Mouse (Mus musculus) kidney, embryonic 16.5 days (tissue): ENCODE results near the gene Fam78b. TPM values are rescaled to one million over a fixed set of nuclear protein-coding genes. Genes with fewer than 3 reads are reported as not detected.
A peak's percentile ranks its signal among the peaks of the same experiment; 100 is the strongest.

Experiments
- ATAC-seq: fragments of 200-750 bp; cut with Nextera tagmentation; 2 replicates; pipeline ENCODE4 v1.8.0; 2017; ENCODE audit warnings: moderate TSS enrichment; ENCODE audit not compliant: low FRiP score, low TSS enrichment
- H3K27ac ChIP-seq: fragments of 300-500 bp; sonication (generic); 2 replicates; pipeline ENCODE4 v1.5.1; 2014; ENCODE audit warnings: low read length
- H3K27me3 ChIP-seq: fragments of 300-500 bp; sonication (generic); 2 replicates; pipeline ENCODE4 v1.6.1; 2014; ENCODE audit warnings: low read length, control low read depth, mixed read lengths; ENCODE audit not compliant: insufficient read depth
- H3K36me3 ChIP-seq: fragments of 300-500 bp; sonication (generic); 2 replicates; pipeline ENCODE4 v1.6.1; 2014; ENCODE audit warnings: low read length, control low read depth, mixed read lengths; ENCODE audit not compliant: insufficient read depth
- H3K4me1 ChIP-seq: fragments of 300-500 bp; sonication (generic); 2 replicates; pipeline ENCODE4 v1.6.1; 2014; ENCODE audit warnings: low read length, control low read depth, mixed read lengths; ENCODE audit not compliant: insufficient read depth
- H3K4me2 ChIP-seq: fragments of 300-500 bp; sonication (generic); replicated peaks from 2 replicates; pipeline ENCODE4 v1.6.1; 2014; ENCODE audit warnings: low read depth, low read length
- H3K4me3 ChIP-seq: fragments of 300-500 bp; sonication (generic); 2 replicates; pipeline ENCODE4 v1.5.1; 2014; ENCODE audit warnings: mild to moderate bottlenecking, low read length
- H3K9ac ChIP-seq: fragments of 300-500 bp; sonication (generic); replicated peaks from 2 replicates; pipeline ENCODE4 v1.6.1; 2014; ENCODE audit warnings: low read length
- H3K9me3 ChIP-seq: fragments of 300-500 bp; sonication (generic); 2 replicates; pipeline ENCODE4 v1.6.1; 2016; ENCODE audit warnings: low read length, control low read depth
- WGBS: fragments of 180-500 bp; shearing (Covaris S2); extraction: QIAGEN DNeasy Blood & Tissue Kit; methylation state at CpG from one replicate; pipeline ENCODE4 v1.1.7; 2014; 5-methylcytosine and 5-hydroxymethylcytosine counted together
- polyA plus RNA-seq: library from polyadenylated mRNA; unstranded; fragments of >200 nt; fragmentation: Nextera tagmentation; extraction: Ambion mirVana; gene quantifications from 2 replicates; pipeline ENCODE4 v1.2.1, GENCODE M21; 2015

Gene Fam78b
- polyA plus RNA-seq, 1 experiment from 2014 or later, result 0.34 TPM

- Histone ChIP-seq H3K9me3 (peaks cover 6% of the 10 kb centered on the region), H3K27ac (no peak overlapping the region), H3K4me2 (no peak overlapping the region), H3K4me1 (peaks cover 8% of the 10 kb centered on the region; the same call in 1 of the 2 replicates), H3K9ac (no peak overlapping the region), H3K27me3 (no peaks in the 10 kb centered on the region), H3K36me3 (no peaks in the 10 kb centered on the region), H3K4me3 (no peak overlapping the region)
- WGBS, result 45% methylated on average over 11 of the region's 11 CpGs
- no peak for ATAC-seq
These were observed 22.6 kb downstream of the Fam78b start for GRCm38 (mm10) chr1:167023794-167024193.

- 22% methylated on average over 4 of the region's 4 CpGs for WGBS
- H3K9me3 ChIP-seq, result peaks cover 6% of the 10 kb centered on the region
- peaks cover 8% of the 10 kb centered on the region; the same call in 1 of the 2 replicates for H3K4me1 ChIP-seq
- no peak overlapping the region for H3K9ac ChIP-seq
- H3K36me3 ChIP-seq, result no peaks in the 10 kb centered on the region
- H3K4me2 ChIP-seq, result no peak overlapping the region
- no peak overlapping the region for H3K4me3 ChIP-seq
- no peaks in the 10 kb centered on the region for H3K27me3 ChIP-seq
- 0 out of 2 replicates have a peak, but pooled peaks have one; percentile 33 for ATAC-seq
- H3K27ac ChIP-seq, result no peak overlapping the region
These were observed 23.7 kb downstream of the Fam78b start for GRCm38 (mm10) chr1:167024961-167025360.

GRCm38 (mm10) chr1:167032046-167032648, 30.9 kb downstream of the Fam78b start:
- H3K4me1 ChIP-seq, result no peaks in the 10 kb centered on the region

GRCm38 (mm10) chr1:167034435-167034834, 33.2 kb downstream of the Fam78b start:
- H3K36me3 ChIP-seq, result no peaks in the 10 kb centered on the region
- H3K27me3 ChIP-seq, result no peaks in the 10 kb centered on the region
- no peaks in the 10 kb centered on the region for H3K9me3 ChIP-seq
- ATAC-seq, result no peak
- no peak overlapping the region for H3K4me2 ChIP-seq
- no peak overlapping the region for H3K27ac ChIP-seq
- H3K9ac ChIP-seq, result no peak overlapping the region
- 90% methylated on average over 1 of the region's 1 CpGs for WGBS
- H3K4me3 ChIP-seq, result no peak overlapping the region
- peaks cover 5% of the 10 kb centered on the region; the same call in 1 of the 2 replicates for H3K4me1 ChIP-seq

More at GRCm38 (mm10) chr1:167032046-167032648, 30.9 kb downstream of the Fam78b start:
- no peak overlapping the region for H3K9ac ChIP-seq
- ATAC-seq, result no peak
- no peak overlapping the region for H3K4me2 ChIP-seq
- 69% methylated on average over 13 of the region's 13 CpGs for WGBS
- H3K27me3 ChIP-seq, result no peaks in the 10 kb centered on the region
- H3K9me3 ChIP-seq, result peaks cover 4% of the 10 kb centered on the region; the same call in 1 of the 2 replicates
- H3K27ac ChIP-seq, result no peak overlapping the region
- no peaks in the 10 kb centered on the region for H3K36me3 ChIP-seq
- no peak overlapping the region for H3K4me3 ChIP-seq

GRCm38 (mm10) chr1:167042558-167042957, 41.3 kb downstream of the Fam78b start:
- 93% methylated on average over 6 of the region's 6 CpGs for WGBS
- 0 out of 2 replicates have a peak, but pooled peaks cover 8% of the 10 kb centered on the region for H3K9me3 ChIP-seq

GRCm38 (mm10) chr1:167046169-167046927, 45.1 kb downstream of the Fam78b start:
- Histone ChIP-seq H3K4me1 (no peaks in the 10 kb centered on the region), H3K9ac (no peak overlapping the region), H3K4me3 (no peak overlapping the region), H3K9me3 (0 out of 2 replicates have a peak, but pooled peaks cover 6% of the 10 kb centered on the region), H3K27ac (no peak overlapping the region), H3K36me3 (no peaks in the 10 kb centered on the region), H3K4me2 (no peak overlapping the region), H3K27me3 (no peaks in the 10 kb centered on the region)
- 58% methylated on average over 10 of the region's 10 CpGs for WGBS
- no peak for ATAC-seq

More at GRCm38 (mm10) chr1:167042558-167042957, 41.3 kb downstream of the Fam78b start:
- H3K36me3 ChIP-seq, result no peaks in the 10 kb centered on the region
- no peak overlapping the region for H3K4me2 ChIP-seq
- H3K27me3 ChIP-seq, result no peaks in the 10 kb centered on the region
- no peak overlapping the region for H3K4me3 ChIP-seq
- peaks cover 5% of the 10 kb centered on the region; the same call in 1 of the 2 replicates for H3K4me1 ChIP-seq
- no peak for ATAC-seq
- no peak overlapping the region for H3K27ac ChIP-seq
- no peak overlapping the region for H3K9ac ChIP-seq

- Histone ChIP-seq H3K36me3 (no peaks in the 10 kb centered on the region), H3K27ac (no peak overlapping the region), H3K4me3 (no peak overlapping the region), H3K4me2 (no peak overlapping the region), H3K9ac (no peak overlapping the region), H3K9me3 (no peaks in the 10 kb centered on the region), H3K4me1 (no peaks in the 10 kb centered on the region), H3K27me3 (no peaks in the 10 kb centered on the region)
- no peak for ATAC-seq
- 89% methylated on average over 3 of the region's 3 CpGs for WGBS
These were observed 49.6 kb downstream of the Fam78b start for GRCm38 (mm10) chr1:167050859-167051258.

GRCm38 (mm10) chr1:167054029-167054428, 52.8 kb downstream of the Fam78b start:
- 75% methylated on average over 7 of the region's 7 CpGs for WGBS
- no peak overlapping the region for H3K4me2 ChIP-seq
- H3K36me3 ChIP-seq, result no peaks in the 10 kb centered on the region
- no peak overlapping the region for H3K9ac ChIP-seq
- no peaks in the 10 kb centered on the region for H3K9me3 ChIP-seq
- no peaks in the 10 kb centered on the region for H3K4me1 ChIP-seq
- no peak overlapping the region for H3K27ac ChIP-seq
- no peak overlapping the region for H3K4me3 ChIP-seq
- no peaks in the 10 kb centered on the region for H3K27me3 ChIP-seq
- ATAC-seq, result no peak

GRCm38 (mm10) chr1:167057543-167057942, 56.3 kb downstream of the Fam78b start:
- Histone ChIP-seq H3K4me1 (no peaks in the 10 kb centered on the region), H3K27ac (no peak overlapping the region), H3K4me2 (no peak overlapping the region), H3K36me3 (no peaks in the 10 kb centered on the region), H3K27me3 (no peaks in the 10 kb centered on the region), H3K9me3 (no peaks in the 10 kb centered on the region), H3K9ac (no peak overlapping the region), H3K4me3 (no peak overlapping the region)
- 65% methylated on average over 5 of the region's 5 CpGs for WGBS
- ATAC-seq, result no peak
